Mouse (Mus musculus) lung, postnatal 0 days (tissue): ENCODE data around the gene Tagln2. TPM values are rescaled to one million over a fixed set of nuclear protein-coding genes. Genes with fewer than 3 reads are reported as not detected.

ENCODE experiments used
- ATAC-seq: fragments of 200-750 bp; cut with Nextera tagmentation; 2 replicates; pipeline ENCODE4 v1.8.0; 2017; ENCODE audit warnings: moderate library complexity
- DNase-seq: peaks from one replicate; pipeline ENCODE4 v3.0.0-alpha.2; 2016; ENCODE audit warnings: low spot score
- H3K27ac ChIP-seq: fragments of 300-500 bp; sonication (generic); 2 replicates; pipeline ENCODE4 v1.5.1; 2014; ENCODE audit warnings: antibody characterized with exemption, mild to moderate bottlenecking, low read length, mixed read lengths
- H3K27me3 ChIP-seq: fragments of 300-500 bp; sonication (generic); replicated peaks from 2 replicates; pipeline ENCODE4 v1.6.1; 2014; ENCODE audit warnings: low read length, mixed read lengths; ENCODE audit not compliant: insufficient read depth
- H3K36me3 ChIP-seq: fragments of 300-500 bp; sonication (generic); 2 replicates; pipeline ENCODE4 v1.6.1; 2014; ENCODE audit warnings: low read length, mixed read lengths; ENCODE audit not compliant: insufficient read depth
- H3K4me1 ChIP-seq: fragments of 300-500 bp; sonication (generic); 2 replicates; pipeline ENCODE4 v1.6.1; 2014; ENCODE audit warnings: antibody characterized with exemption, low read depth, low read length, mixed read lengths; ENCODE audit not compliant: insufficient read depth
- H3K4me2 ChIP-seq: fragments of 300-500 bp; sonication (generic); replicated peaks from 2 replicates; pipeline ENCODE4 v1.6.1; 2014; ENCODE audit warnings: low read depth, mild to moderate bottlenecking, low read length, moderate library complexity, mixed read lengths
- H3K4me3 ChIP-seq: fragments of 300-500 bp; sonication (generic); 2 replicates; pipeline ENCODE4 v1.5.1; 2014; ENCODE audit warnings: low read depth, low read length
- H3K9ac ChIP-seq: fragments of 300-500 bp; sonication (generic); replicated peaks from 2 replicates; pipeline ENCODE4 v1.6.1; 2014; ENCODE audit warnings: low read depth, mild to moderate bottlenecking
- H3K9me3 ChIP-seq: fragments of 300-500 bp; sonication (generic); 2 replicates; pipeline ENCODE4 v1.6.1; 2016; ENCODE audit warnings: low read length, mixed read lengths
- CTCF ChIP-seq: IDR thresholded peaks from 2 replicates; pipeline ENCODE4 v1.5.1; 2016; ENCODE audit warnings: antibody characterized with exemption, mild to moderate bottlenecking
- EP300 ChIP-seq: IDR thresholded peaks from 2 replicates; pipeline ENCODE4 v1.6.1; 2016; ENCODE audit warnings: antibody characterized with exemption, mild to moderate bottlenecking, control low read depth
- WGBS: fragments of 180-500 bp; shearing (Covaris S2); extraction: QIAGEN DNeasy Blood & Tissue Kit; methylation state at CpG from one replicate; pipeline ENCODE4 v1.1.7; 2014; 5-methylcytosine and 5-hydroxymethylcytosine counted together
- polyA plus RNA-seq: library from polyadenylated mRNA; unstranded; fragments of >200 nt; fragmentation: Nextera tagmentation; extraction: Ambion mirVana; gene quantifications from 2 replicates; pipeline ENCODE4 v1.2.1, GENCODE M21; 2015

Gene Tagln2
- polyA plus RNA-seq, 1 experiment from 2014 or later, result 823 TPM

DNA sequence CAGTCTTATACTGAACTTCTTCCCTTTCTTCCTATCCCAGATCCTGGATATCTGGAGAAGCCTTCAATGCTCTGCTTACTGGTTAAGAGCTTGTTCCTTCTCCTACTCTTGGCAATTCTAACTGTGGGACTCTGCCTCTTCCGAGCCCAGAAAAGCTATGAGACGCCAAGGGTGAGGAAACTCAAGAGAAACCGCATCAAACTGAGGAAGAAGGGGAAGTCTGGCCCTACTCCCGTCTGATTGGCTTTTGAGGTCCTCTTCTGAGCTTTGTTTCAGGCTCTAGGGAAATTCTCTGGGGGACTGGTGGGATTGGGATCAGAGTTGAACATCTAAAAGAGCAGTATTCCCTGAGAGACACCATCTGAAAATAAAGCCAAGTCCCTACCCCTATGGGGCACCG, 21.8 kb upstream of the Tagln2 start:
- Histone ChIP-seq H3K4me2 (no peak overlapping the region), H3K27me3 (no peaks in the 10 kb centered on the region), H3K4me3 (no peak overlapping the region), H3K9me3 (no peaks in the 10 kb centered on the region), H3K4me1 (no peaks in the 10 kb centered on the region), H3K36me3 (no peaks in the 10 kb centered on the region), H3K9ac (no peak overlapping the region), H3K27ac (no peak overlapping the region)
- WGBS, result 62% methylated on average over 5 of the region's 5 CpGs
- DNase-seq, result no peak
- no peak for TF ChIP-seq CTCF
- TF ChIP-seq EP300, result no peak
- ATAC-seq, result no peak

DNA sequence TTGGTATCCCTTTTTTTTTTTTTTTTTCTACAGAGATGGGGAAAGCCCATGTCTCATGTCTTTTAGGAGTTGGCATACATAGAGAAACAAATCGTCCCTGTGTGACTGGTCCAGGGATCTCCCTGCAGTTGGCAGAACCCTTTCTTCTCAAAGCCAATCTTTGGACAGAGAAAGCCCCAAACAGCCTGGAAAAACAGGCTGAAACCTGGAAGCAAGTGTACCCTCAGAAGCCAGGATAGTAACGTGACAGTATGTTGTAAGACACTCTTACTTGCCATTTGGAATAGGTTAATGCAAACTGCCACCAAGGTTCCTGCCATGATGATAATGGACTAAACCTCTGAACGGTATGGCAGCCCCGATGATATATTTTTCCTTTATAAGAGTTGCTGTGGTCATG, 19.5 kb upstream of the Tagln2 start:
- H3K9me3 ChIP-seq, result no peaks in the 10 kb centered on the region
- no peak overlapping the region for H3K4me2 ChIP-seq
- 94% methylated on average over 4 of the region's 4 CpGs for WGBS
- ATAC-seq (no peak), DNase-seq (no peak)
- no peaks in the 10 kb centered on the region for H3K36me3 ChIP-seq
- no peak overlapping the region for H3K4me3 ChIP-seq
- no peaks in the 10 kb centered on the region for H3K27me3 ChIP-seq
- H3K9ac ChIP-seq, result no peak overlapping the region
- no peaks in the 10 kb centered on the region for H3K4me1 ChIP-seq
- TF ChIP-seq CTCF (no peak), EP300 (no peak)
- H3K27ac ChIP-seq, result no peak overlapping the region

DNA sequence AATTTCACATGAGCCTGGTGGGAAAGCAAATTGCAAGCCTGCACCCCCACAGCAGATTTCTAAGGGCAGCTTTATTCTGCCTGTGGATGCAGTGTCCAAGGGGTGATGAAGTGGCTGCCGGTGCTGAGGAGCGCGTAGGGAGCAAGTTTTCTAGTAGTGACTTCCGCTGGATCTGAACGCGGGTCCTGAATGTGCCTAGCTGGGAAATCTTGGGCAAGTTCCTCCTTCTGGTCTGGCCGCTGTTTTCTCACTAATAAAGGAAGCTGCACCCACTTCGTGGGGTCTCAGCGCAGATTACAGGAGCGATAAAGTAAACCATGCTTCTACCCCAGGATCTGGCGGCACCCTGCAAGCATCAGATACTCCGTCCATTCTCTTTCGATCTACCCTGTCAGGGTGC, 18.7 kb upstream of the Tagln2 start:
- H3K9me3 ChIP-seq, result no peaks in the 10 kb centered on the region
- DNase-seq, result no peak
- 11% methylated on average over 13 of the region's 13 CpGs for WGBS
- H3K4me3 ChIP-seq, result peak overlapping the region; percentile 32; the same call in 1 of the 2 replicates
- H3K4me2 ChIP-seq, result peak overlapping the region; percentile 72
- H3K27ac ChIP-seq, result 0 out of 2 replicates have a peak overlapping the region, but pooled peaks have one; percentile 38
- H3K36me3 ChIP-seq, result no peaks in the 10 kb centered on the region
- TF ChIP-seq CTCF, result no peak
- no peak for TF ChIP-seq EP300
- H3K4me1 ChIP-seq, result no peaks in the 10 kb centered on the region
- H3K27me3 ChIP-seq, result no peaks in the 10 kb centered on the region
- ATAC-seq, result no peak
- H3K9ac ChIP-seq, result no peak overlapping the region

DNA sequence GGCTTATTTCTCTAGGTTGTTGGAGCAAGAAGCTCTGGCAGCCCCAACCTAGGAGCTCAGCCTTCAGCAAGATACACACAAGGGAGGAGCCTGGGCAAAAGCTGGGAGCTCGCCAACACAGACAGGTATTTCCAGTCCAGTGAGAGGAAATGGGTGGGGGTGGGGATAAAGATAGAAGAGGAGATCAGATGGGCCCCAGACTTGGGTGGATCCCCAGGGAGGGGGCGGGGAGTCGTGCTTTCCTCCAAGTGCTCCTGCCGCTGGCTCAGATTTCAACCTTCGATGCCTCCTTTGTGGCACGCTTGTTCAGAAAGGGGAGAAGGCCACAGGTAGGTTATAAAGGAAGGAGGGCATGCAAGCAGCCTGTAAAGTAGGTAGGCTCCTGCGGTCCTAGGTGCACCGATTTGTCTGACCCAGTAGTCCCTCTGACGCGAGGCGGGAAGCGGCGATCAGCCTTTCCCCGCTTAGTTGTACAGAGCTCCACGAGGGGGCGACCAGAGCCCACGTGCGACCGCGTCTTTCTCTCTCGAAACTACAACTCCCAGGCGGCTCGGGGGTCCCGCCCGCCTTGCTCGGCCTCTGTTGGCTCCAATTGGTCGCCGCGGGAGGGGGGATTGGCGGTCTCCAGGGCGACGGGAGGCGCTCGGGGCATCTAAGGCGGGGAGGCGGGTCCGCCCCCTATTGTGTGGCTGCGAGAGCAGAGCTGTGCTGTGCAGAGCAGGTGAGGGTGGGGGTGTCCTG, 18.1 kb upstream of the Tagln2 start, which contains the start of gene Igsf9:
Igsf9 (plus strand) TSS at position 249 of the 741 bp plus-strand sequence.
- Histone ChIP-seq H3K9ac (no peak within 1 kb of the TSS), H3K27me3 (no peaks in the 10 kb centered on the region), H3K4me3 (peak within 1 kb of the TSS; percentile 32), H3K9me3 (no peaks in the 10 kb centered on the region), H3K36me3 (no peaks in the 10 kb centered on the region), H3K4me1 (no peaks in the 10 kb centered on the region), H3K27ac (peak within 1 kb of the TSS; percentile 38), H3K4me2 (peak within 1 kb of the TSS; percentile 72)
- peak; percentile 93 for DNase-seq
- under 1% methylated on average over 37 of the region's 38 CpGs for WGBS
- peak; percentile 80 for TF ChIP-seq CTCF
- no peak for TF ChIP-seq EP300
- peak; percentile 95 for ATAC-seq

DNA sequence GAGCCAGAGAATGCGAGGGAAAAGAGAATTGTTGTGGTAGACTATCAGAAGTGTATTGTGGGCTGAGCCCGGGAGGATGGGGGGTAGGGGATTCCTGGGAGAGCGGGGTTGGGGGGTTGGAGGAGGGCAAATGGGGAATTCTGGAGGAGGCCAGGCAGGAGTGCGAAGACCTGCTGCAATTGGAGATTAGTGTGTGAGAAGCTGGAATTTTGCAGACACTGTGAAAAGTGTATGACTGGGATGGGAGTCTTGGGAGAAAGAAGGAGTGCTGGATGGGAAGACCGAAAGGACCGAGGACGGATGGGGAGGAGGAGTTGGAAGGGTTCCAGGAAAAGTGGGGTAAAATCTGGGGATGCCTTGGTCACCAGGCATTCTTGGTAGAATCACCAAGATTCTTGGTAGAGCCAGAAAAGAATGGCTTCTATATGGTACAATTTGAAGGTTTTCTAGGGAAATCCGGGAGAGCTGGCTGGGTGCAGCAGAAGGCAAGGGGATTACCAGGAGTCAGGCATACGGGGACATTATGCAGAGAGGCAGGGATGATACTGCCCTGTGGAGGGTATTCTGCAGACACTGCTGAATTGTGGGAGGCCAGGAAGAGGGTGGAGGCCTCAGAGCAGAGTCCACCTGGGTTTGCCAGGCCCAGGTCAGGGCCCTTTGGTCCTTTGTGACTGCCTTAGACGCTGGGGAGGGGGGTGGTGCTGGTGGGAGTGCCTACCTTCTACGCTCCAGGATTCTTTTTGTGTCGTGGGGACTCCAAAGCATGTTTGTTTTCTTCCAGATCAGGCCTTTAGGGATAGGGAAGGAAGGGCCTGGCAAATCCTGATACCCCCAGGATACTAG, 17.1 kb upstream of the Tagln2 start:
- WGBS, result 13% methylated on average over 12 of the region's 12 CpGs
- H3K4me2 ChIP-seq, result peak overlapping the region; percentile 72
- H3K9me3 ChIP-seq, result no peaks in the 10 kb centered on the region
- DNase-seq (no peak), ATAC-seq (no peak)
- no peaks in the 10 kb centered on the region for H3K27me3 ChIP-seq
- no peaks in the 10 kb centered on the region for H3K36me3 ChIP-seq
- no peak for TF ChIP-seq CTCF
- TF ChIP-seq EP300, result no peak
- H3K4me1 ChIP-seq, result no peaks in the 10 kb centered on the region
- no peak overlapping the region for H3K9ac ChIP-seq
- no peak overlapping the region for H3K27ac ChIP-seq
- H3K4me3 ChIP-seq, result no peak overlapping the region

DNA sequence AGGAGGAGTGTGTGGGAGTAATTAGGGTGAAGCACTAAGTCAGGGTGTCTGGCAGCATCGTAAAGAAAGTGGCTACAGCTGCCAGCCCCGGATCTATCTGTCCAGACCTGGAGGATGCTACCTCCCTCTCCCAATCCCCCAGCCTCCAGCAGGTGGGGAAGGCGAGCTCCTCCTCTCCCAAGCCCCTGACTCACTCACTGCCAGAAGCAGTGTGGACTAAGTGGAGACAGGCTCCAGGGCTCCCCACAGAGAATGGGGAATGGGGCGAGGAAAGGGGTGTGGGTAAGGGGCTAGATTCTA, 16.5 kb upstream of the Tagln2 start:
- Histone ChIP-seq H3K9ac (no peak overlapping the region), H3K27me3 (no peaks in the 10 kb centered on the region), H3K9me3 (no peaks in the 10 kb centered on the region), H3K4me3 (no peak overlapping the region), H3K4me1 (no peaks in the 10 kb centered on the region), H3K36me3 (no peaks in the 10 kb centered on the region), H3K4me2 (no peak overlapping the region), H3K27ac (no peak overlapping the region)
- 38% methylated on average over 4 of the region's 4 CpGs for WGBS
- no peak for DNase-seq
- no peak for TF ChIP-seq CTCF
- no peak for TF ChIP-seq EP300
- ATAC-seq, result no peak
